Mouse (Mus musculus): Measurements from ENCODE around the gene Hspd1. TPM values are rescaled to one million over a fixed set of nuclear protein-coding genes. Genes with fewer than 3 reads are reported as not detected.

The Hspd1 gene
- polyA plus RNA-seq, 1 experiment from 2014 or later = 681 TPM

DNA sequence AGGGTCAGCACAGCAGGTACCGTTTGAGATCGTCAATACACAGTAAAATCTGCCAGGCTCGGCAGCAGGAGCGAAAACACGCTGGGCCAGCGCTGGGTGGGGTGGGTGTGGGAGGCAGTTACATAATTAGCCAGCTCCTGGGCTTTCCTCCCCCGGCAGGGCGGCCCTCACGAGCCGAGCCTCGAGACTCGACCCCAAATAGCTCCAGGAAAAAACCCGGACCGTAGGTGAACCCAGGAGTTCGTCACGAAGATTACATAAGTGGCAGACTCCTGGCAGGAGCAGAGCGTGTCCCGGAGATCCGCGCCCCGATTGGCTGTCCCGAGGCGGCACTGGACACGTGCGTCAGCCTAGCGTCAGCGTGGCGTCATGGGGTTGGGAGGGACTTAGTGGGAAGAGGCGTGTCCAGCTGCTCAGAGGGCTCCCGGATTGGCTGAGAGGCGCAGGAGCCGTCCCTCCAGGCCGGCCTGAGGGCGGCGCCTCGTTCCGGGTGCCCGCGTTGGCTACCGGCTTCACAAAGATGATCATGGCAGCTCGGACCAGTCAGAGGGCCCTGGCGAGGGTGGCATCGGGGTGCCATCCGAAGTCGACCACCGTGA lies 35.6 kb downstream of the Hspd1 start, which contains the start of gene Coq10b:
TSS of gene Coq10b (plus strand) at position 416 of the 599 bp plus-strand sequence.
- Histone ChIP-seq H3K36me3 (peaks cover 14% of the 10 kb centered on the region; the same call in 1 of the 2 replicates), H3K27me3 (ENCODE audit: insufficient read depth, poor library complexity, severe bottlenecking) (no peaks in the 10 kb centered on the region), H3K4me3 (peak within 1 kb of the TSS; percentile 90), H3K4me1 (0 out of 2 replicates have a peak, but pooled peaks cover 2% of the 10 kb centered on the region), H3K9me3 (no peaks in the 10 kb centered on the region), H3K27ac (peak within 1 kb of the TSS; percentile 91)
- DNase-seq (ENCODE audit: low spot score) = peak; percentile 100
- WGBS = under 1% methylated on average over 46 of the region's 46 CpGs

DNA sequence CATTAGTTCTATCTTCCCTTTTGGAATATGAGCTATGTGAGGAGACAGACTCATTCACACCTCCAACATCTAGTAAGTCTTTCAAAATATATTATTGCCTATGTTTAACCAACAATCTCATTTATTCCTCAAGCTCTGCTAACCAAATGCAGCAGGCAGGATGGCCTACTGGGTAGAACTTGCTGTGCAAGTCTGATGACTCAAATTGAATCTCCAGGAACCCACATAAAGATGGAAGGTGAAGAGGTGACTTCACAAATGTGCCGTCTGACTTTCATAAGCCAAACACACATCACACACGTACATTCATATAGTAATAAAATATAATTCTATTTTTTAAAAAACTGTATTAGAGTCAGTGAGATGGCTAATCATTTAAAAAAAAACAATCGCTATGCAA lies 36.4 kb downstream of the Hspd1 start:
- 0 out of 2 replicates have a peak, but pooled peaks cover 2% of the 10 kb centered on the region for H3K4me1 ChIP-seq
- DNase-seq (ENCODE audit: low spot score) = no peak
- peak overlapping the region; percentile 90 for H3K4me3 ChIP-seq
- no peak overlapping the region; the same call in 1 of the 2 replicates for H3K27ac ChIP-seq
- peaks cover 9% of the 10 kb centered on the region; the same call in 1 of the 2 replicates for H3K36me3 ChIP-seq
- H3K9me3 ChIP-seq = no peaks in the 10 kb centered on the region
- no peaks in the 10 kb centered on the region for H3K27me3 ChIP-seq (ENCODE audit: insufficient read depth, poor library complexity, severe bottlenecking)
- 67% methylated on average over 3 of the region's 3 CpGs for whole genome bisulfite sequencing

DNA sequence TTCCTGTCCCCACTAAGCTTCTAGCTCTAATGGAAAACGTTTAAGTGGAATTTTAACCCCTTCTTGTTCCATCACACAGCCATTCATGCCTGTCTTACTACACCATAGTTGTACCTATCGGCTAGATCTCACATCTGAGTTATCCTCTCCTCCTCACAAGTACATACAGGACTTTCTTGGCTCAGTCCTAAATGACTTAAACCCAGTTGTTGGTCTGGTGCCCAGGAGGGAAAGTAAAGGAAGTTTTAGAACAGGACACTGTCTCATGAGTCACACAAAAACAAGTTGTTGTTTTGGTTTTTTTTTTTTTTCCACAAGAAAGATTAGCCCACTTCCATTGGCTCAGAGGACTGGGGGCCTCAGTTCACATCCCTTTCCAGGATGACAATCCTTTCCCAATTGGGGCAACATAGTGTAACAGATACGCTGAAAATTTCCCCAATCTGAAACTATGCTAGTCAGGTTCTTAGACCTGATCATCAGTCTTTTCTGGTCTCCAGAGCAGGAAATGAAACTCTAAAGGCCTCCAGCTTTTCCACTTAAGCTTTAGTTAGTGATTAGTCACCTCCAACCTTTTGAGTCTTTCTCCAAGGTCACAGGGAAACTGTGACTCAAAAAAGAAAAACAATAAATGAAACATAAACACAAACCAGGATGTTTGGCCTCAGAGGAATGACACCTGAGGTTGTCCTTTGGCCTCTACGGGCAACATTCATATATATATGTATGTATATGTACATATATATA lies 39.0 kb downstream of the Hspd1 start:
- DNase-seq (ENCODE audit: low spot score) = no peak
- 63% methylated on average over 4 of the region's 4 CpGs for WGBS
- Histone ChIP-seq H3K4me3 (no peak overlapping the region), H3K4me1 (0 out of 2 replicates have a peak, but pooled peaks cover 2% of the 10 kb centered on the region), H3K27ac (no peak overlapping the region), H3K9me3 (no peaks in the 10 kb centered on the region), H3K27me3 (ENCODE audit: insufficient read depth, poor library complexity, severe bottlenecking) (no peaks in the 10 kb centered on the region), H3K36me3 (no peaks in the 10 kb centered on the region)

DNA sequence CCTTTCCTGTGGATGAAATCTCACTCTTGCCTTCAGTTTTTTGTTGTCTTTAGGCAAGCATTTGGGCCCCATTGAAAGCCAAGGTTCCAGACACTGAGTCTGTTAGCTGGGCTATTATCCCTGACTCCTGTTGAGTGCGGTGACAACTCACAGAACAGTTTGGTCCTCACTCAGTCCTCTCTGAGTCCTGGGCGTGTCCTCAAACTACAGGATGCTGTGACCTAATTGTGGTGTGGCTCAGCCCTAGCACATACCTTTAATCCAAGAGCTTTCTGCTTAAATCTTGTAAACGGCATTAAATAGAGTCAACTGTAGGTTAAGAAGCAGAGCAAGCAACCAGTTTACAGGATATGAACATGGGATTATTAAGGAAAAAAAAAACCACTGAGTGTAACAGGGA lies 44.9 kb downstream of the Hspd1 start:
- Histone ChIP-seq H3K27ac (no peak overlapping the region), H3K27me3 (ENCODE audit: insufficient read depth, poor library complexity, severe bottlenecking) (no peaks in the 10 kb centered on the region), H3K4me1 (no peaks in the 10 kb centered on the region), H3K4me3 (no peak overlapping the region), H3K9me3 (no peaks in the 10 kb centered on the region; the same call in none of the 2 replicates), H3K36me3 (no peaks in the 10 kb centered on the region)
- no peak for DNase-seq (ENCODE audit: low spot score)
- WGBS = 69% methylated on average over 3 of the region's 3 CpGs

DNA sequence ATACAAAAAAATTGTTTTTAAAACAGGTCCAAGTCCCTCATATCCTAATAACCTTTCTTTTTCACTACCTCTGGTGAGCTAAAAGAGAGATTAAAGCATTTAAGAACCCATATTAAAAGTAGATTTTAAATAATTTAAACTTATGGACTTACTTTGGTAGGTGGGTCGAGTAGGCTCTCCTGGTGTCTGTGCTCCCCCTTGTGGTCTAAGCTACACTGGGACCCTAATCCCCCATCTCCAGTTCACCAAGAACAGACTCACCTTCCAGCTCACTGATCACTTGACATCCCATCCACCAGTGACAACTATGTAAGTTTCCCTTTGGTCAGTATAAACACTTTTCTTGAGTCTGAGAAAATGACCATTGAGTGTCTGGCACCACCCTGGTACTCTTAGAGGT lies 45.8 kb downstream of the Hspd1 start:
- no peak for DNase-seq (ENCODE audit: low spot score)
- no peaks in the 10 kb centered on the region; the same call in none of the 2 replicates for H3K9me3 ChIP-seq
- no peak overlapping the region for H3K4me3 ChIP-seq
- H3K4me1 ChIP-seq = no peaks in the 10 kb centered on the region
- no peaks in the 10 kb centered on the region for H3K27me3 ChIP-seq (ENCODE audit: insufficient read depth, poor library complexity, severe bottlenecking)
- WGBS = 77% methylated on average over 1 of the region's 1 CpGs
- H3K36me3 ChIP-seq = no peaks in the 10 kb centered on the region
- no peak overlapping the region for H3K27ac ChIP-seq

DNA sequence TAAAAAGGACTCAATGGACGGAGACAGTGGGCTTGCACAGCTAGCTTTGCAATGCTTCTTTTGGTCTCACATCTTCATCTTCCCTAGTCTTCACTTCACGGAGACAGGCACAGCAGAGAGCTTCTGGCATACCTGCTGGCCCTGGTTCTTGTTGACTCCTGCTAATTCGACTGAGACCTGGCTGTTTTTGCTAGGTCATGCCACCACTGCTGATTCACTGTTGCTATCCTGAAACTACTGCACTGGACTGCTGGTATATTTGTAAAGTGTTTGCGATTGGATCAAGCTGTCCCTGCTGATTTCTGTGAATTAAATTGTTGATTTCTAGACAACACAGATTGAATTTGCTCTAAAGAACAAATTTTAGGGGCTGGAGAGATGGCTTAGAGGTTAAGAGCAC lies 46.4 kb downstream of the Hspd1 start:
- DNase-seq (ENCODE audit: low spot score) = no peak
- Histone ChIP-seq H3K4me3 (no peak overlapping the region), H3K27ac (no peak overlapping the region), H3K4me1 (no peaks in the 10 kb centered on the region), H3K36me3 (no peaks in the 10 kb centered on the region), H3K9me3 (no peaks in the 10 kb centered on the region; the same call in none of the 2 replicates), H3K27me3 (ENCODE audit: insufficient read depth, poor library complexity, severe bottlenecking) (no peaks in the 10 kb centered on the region)
- WGBS = 80% methylated on average over 4 of the region's 4 CpGs

DNA sequence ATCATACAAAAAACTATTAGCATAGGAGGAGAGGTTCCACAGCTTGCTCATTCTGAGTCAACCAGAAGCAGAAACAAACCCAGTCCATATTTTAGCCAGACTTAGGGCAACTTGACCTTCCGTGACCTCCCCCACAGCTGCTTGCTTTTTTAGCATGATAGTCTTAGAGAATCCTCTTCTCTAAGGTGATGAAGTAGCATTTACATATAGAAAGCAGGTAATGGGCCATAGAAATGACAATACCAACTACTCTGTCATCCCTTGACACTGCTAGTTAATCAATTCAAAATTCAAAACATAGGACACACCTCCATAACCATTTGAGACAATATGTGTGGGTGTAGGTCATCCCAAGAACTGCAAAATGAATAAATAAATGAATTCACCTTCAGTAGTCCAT lies 48.1 kb downstream of the Hspd1 start:
- 85% methylated on average over 1 of the region's 1 CpGs for WGBS

DNA sequence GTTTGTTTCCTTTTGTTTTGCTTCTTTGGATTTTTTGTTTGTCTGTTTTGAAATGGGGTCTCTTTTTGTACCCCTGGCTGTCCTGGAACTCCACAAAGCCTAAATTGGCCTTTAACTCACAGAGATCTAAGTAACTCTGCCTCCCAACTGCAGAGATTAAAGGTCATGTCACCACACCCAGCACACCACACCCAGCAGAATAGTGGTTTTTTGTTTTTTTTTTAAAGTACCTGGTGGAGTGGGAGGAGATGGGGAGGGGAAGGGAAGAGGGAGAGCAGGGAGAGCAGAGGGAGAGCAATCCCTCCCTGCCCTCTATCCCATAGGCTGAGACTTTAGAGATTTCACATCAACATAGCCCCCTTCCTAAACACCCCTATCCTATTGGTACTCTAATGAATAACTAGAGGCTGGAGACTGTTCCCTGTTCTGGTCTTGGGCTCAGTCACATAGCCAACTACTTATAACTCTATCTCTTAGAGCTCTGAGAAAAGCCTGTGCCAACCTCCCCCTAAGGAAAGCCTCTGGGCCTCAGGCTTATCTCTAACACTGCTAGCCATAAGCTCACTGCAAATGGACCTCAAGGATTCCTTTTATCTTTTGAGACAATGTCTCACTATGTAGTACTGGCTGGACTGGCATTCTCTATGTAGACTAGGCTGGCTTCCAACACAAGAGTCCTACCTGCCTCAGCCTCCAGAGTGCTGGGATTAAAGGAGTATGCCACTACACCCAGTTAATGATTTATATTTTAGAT lies 56.8 kb downstream of the Hspd1 start:
- Histone ChIP-seq H3K4me3 (no peak overlapping the region), H3K36me3 (no peaks in the 10 kb centered on the region), H3K4me1 (no peaks in the 10 kb centered on the region), H3K9me3 (no peaks in the 10 kb centered on the region), H3K27ac (no peak overlapping the region), H3K27me3 (ENCODE audit: insufficient read depth, poor library complexity, severe bottlenecking) (no peaks in the 10 kb centered on the region)
- DNase-seq (ENCODE audit: low spot score) = no peak

More for the DNA sequence above, 48.1 kb downstream of the Hspd1 start:
- no peaks in the 10 kb centered on the region for H3K27me3 ChIP-seq (ENCODE audit: insufficient read depth, poor library complexity, severe bottlenecking)
- no peaks in the 10 kb centered on the region; the same call in none of the 2 replicates for H3K9me3 ChIP-seq
- H3K36me3 ChIP-seq = no peaks in the 10 kb centered on the region
- no peak overlapping the region for H3K4me3 ChIP-seq
- H3K27ac ChIP-seq = no peak overlapping the region
- no peak for DNase-seq (ENCODE audit: low spot score)
- no peaks in the 10 kb centered on the region for H3K4me1 ChIP-seq

DNA sequence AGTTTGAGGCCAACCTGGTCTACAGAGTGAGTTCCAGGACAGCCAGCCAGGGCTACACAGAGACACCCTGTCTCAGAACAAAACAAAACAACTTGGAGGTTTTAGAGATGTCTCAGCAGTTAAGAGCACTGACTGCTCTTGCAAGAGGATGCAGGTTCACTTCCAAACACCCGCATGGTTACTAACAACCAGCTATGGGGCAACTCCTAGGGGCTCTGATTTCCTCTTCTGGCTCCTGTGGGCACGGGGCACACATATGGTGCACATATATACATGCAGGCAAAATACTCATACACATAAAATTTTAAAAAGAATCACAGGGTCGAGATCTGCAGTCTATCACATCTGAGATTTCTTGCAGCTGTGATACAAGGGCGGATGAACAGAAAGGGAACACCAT lies 58.6 kb downstream of the Hspd1 start:
- Histone ChIP-seq H3K4me3 (no peak overlapping the region), H3K4me1 (no peaks in the 10 kb centered on the region; the same call in 1 of the 2 replicates), H3K36me3 (0 out of 2 replicates have a peak, but pooled peaks cover 5% of the 10 kb centered on the region), H3K27ac (peak overlapping the region; percentile 42; the same call in 1 of the 2 replicates), H3K27me3 (ENCODE audit: insufficient read depth, poor library complexity, severe bottlenecking) (no peaks in the 10 kb centered on the region), H3K9me3 (no peaks in the 10 kb centered on the region)
- DNase-seq (ENCODE audit: low spot score) = no peak
- WGBS = 74% methylated on average over 4 of the region's 4 CpGs

DNA sequence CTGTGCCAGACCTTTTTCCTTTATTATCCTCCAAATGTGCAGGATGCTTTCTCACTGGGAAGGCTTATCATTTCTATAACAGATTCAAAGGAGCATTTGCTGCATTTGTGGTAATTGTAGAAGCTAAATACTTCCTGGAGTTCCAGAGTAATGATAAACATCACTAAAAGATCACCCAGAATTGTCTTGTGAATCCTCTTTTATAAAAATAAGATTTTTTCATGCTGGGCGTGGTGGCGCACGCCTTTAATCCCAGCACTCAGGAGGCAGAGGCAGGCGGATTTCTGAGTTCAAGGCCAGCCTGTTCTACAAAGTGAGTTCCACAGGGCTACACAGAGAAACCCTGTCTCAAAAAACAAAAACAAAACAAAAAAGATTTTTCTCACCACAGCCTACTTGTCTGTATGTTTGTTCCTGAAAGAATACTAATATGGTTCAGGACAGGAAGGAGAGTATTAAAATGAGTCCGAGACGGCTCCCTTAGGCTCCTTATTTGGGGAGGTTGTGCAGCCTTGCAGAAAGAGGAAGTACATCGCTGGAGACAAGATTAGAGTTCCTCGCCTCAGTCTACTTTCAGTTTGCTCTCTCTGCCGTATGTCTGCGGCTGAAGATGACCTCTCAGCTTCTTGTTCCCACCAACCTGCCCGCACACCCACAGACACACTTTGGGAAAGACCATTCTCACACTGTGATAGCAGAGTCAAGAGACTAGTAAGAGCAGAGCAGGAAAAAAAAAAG lies 59.4 kb downstream of the Hspd1 start:
- Histone ChIP-seq H3K27me3 (ENCODE audit: insufficient read depth, poor library complexity, severe bottlenecking) (no peaks in the 10 kb centered on the region), H3K9me3 (no peaks in the 10 kb centered on the region), H3K27ac (peak overlapping the region; percentile 42; the same call in 1 of the 2 replicates), H3K36me3 (0 out of 2 replicates have a peak, but pooled peaks cover 5% of the 10 kb centered on the region), H3K4me1 (no peaks in the 10 kb centered on the region; the same call in 1 of the 2 replicates), H3K4me3 (no peak overlapping the region)
- WGBS = 68% methylated on average over 11 of the region's 11 CpGs
- no peak for DNase-seq (ENCODE audit: low spot score)

DNA sequence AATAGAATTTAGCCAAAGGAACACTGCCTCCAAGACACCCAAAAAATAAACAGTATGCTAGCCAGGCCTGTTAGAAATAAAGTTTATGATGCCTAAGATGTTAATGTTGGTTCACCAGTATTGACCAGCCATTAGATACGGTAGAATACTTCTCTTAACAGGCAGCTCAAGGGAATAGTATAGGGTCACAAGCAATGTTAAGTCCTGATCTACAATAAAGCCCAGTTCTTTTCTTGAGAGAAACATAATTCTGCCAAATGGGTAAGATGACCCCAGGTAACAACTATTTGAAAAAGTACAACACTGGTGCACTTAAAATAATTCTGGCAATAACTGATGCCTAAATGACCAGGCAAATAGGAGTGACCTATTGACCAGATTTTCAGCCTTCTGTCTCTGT lies 60.1 kb downstream of the Hspd1 start:
- Histone ChIP-seq H3K4me3 (peak overlapping the region; percentile 88), H3K36me3 (0 out of 2 replicates have a peak, but pooled peaks cover 5% of the 10 kb centered on the region), H3K27ac (peak overlapping the region; percentile 98; the same call in 1 of the 2 replicates), H3K27me3 (ENCODE audit: insufficient read depth, poor library complexity, severe bottlenecking) (no peaks in the 10 kb centered on the region), H3K4me1 (no peaks in the 10 kb centered on the region; the same call in 1 of the 2 replicates), H3K9me3 (no peaks in the 10 kb centered on the region)
- WGBS = 91% methylated on average over 1 of the region's 1 CpGs
- DNase-seq (ENCODE audit: low spot score) = no peak

Data from heart, embryonic 10.5 days (tissue).